Mouse (Mus musculus) spleen, adult 2 months (tissue): ENCODE measurements at regions not wholly inside any gene's neighbourhood (a gene's known extent, or its start where the extent isn't known, plus 50 kb on each side); places are given as distances from the start of the nearest gene placed in this dataset.

ENCODE experiments used
- CTCF ChIP-seq: fragments of 200-500 bp; IDR thresholded peaks from 2 replicates; pipeline ENCODE4 v1.5.1; 2011; ENCODE audit warnings: mild to moderate bottlenecking, inconsistent platforms; ENCODE audit not compliant: insufficient read depth, insufficient read length, insufficient replicate concordance; ENCODE audit errors: extremely low read depth
- POLR2A ChIP-seq: fragments of 200-500 bp; IDR thresholded peaks from 2 replicates; pipeline ENCODE4 v1.6.1; 2011; ENCODE audit warnings: low read depth, low read length, inconsistent platforms

GRCm38 (mm10) chr10:25111636-25112422, 184.5 kb upstream of the Arg1 start:
- TF ChIP-seq POLR2A (no peak), CTCF (no peak)
